In the genomic region with DNA sequence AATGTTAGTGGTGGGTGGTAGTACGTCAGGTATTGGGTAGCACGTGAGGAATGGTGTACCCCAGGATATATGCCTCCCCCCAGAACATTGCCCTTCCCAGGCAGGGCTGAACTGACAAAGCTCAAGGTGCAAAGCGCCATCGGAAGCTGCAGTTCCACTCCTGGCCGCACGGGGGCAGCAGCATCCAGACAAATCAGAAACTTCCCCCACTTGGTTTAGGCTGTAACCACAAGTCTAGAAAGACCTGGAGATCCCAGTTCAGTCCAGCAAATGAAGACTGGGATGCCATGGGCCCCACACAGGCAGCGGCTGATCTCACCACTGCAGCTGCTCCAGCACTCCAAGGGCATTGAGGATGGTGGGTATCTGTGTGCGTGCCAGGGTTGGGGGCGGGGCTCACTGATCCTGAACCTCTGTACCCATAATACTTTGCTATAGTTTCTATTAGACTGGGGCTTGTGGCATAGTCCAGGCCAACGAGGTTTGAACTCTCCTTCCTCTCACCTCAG, we compare ENCODE assay signal across 8 mouse cellular contexts. TPM values are rescaled to one million over a fixed set of nuclear protein-coding genes. Genes with fewer than 3 reads are reported as not detected.
DNase-seq lines count a peak whose midpoint lies in the region; ATAC-seq and TF ChIP-seq lines count a peak whose summit lies in the region.

No protein-coding gene starts in this region.

- WGBS in forebrain, embryonic 10.5 days: 22% methylated on average over 10 of the region's 10 CpGs
- WGBS in heart, embryonic 14.5 days: 18% methylated on average over 10 of the region's 10 CpGs
- WGBS in liver, embryonic 14.5 days (ENCODE audit: insufficient replicate concordance): 17% methylated on average over 10 of the region's 10 CpGs
- WGBS in neural tube, embryonic 13.5 days: 20% methylated on average over 10 of the region's 10 CpGs

- H3K27ac ChIP-seq in CH12.LX (ENCODE audit: insufficient read depth, low read depth): no peak overlapping the region
- peak overlapping the region; percentile 8; the same call in 1 of the 2 replicates for H3K27ac ChIP-seq in forebrain, embryonic 10.5 days
- peak overlapping the region; percentile 33 to 39; a peak in 1 of 4 replicates for H3K27ac ChIP-seq in heart, embryonic 14.5 days (replicated peaks in 1 of 2; ENCODE audit: control insufficient read depth in 1 of 2, insufficient read depth in 1 of 2, low read depth in 2 of 2, low read length in 2 of 2)
- no peak overlapping the region for H3K27ac ChIP-seq in liver, embryonic 14.5 days
- no peak overlapping the region for H3K27ac ChIP-seq in neural tube, embryonic 13.5 days (replicated peaks)

- in situ Hi-C loops in CH12.LX (cut with MboI; ENCODE audit: low pct_ligation_motif_present, low pct_unique_long_range_greater_than_20kb, low sequenced_read_pairs): no loop called here

- no peak for TF ChIP-seq POLR2A in CH12.LX (IDR thresholded peaks at IDR 0.05; ENCODE audit: low read depth, low read length)

- DNase-seq in CH12.LX (ENCODE audit: extremely low read depth): peak; percentile 58
- DNase-seq in c-Kit-negative CD71-positive TER-119-positive erythroid progenitor cells, embryonic 14.5 days (ENCODE audit: low read depth, low spot score): peak; percentile 54
- DNase-seq in forebrain, embryonic 10.5 days (ENCODE audit: extremely low spot score, low spot score): peak; percentile 78
- peak; percentile 89 for DNase-seq in kidney, postnatal 10 days
- peak in 2 of 3 experiments; percentile 33 to 35 for DNase-seq in liver, embryonic 14.5 days (ENCODE audit: low read depth in 3 of 3, low spot score in 3 of 3)
- peak; percentile 76 for DNase-seq in testis, postnatal 14 days (ENCODE audit: low spot score)

- peaks cover 7% of the 10 kb centered on the region for H3K9me3 ChIP-seq in CH12.LX (replicated peaks; ENCODE audit: low read length)
- H3K9me3 ChIP-seq in forebrain, embryonic 10.5 days: peaks cover 6% of the 10 kb centered on the region; the same call in 1 of the 2 replicates
- H3K9me3 ChIP-seq in heart, embryonic 14.5 days (ENCODE audit: control insufficient read depth, low read length): no peaks in the 10 kb centered on the region
- no peaks in the 10 kb centered on the region for H3K9me3 ChIP-seq in liver, embryonic 14.5 days (ENCODE audit: control insufficient read depth, low read length)
- H3K9me3 ChIP-seq in neural tube, embryonic 13.5 days: no peaks in the 10 kb centered on the region

- no peak overlapping the region for H3K4me3 ChIP-seq in CH12.LX (replicated peaks in 1 of 3; ENCODE audit: low read depth in 2 of 3, low read length in 2 of 3, poor library complexity in 1 of 3)
- H3K4me3 ChIP-seq in forebrain, embryonic 10.5 days: no peak overlapping the region
- no peak overlapping the region for H3K4me3 ChIP-seq in heart, embryonic 14.5 days (ENCODE audit: control insufficient read depth in 1 of 2, insufficient read depth in 1 of 2, low read depth in 1 of 2, low read length in 2 of 2)
- no peak overlapping the region for H3K4me3 ChIP-seq in liver, embryonic 14.5 days (ENCODE audit: insufficient read depth in 1 of 2, low read depth in 2 of 2, low read length in 2 of 2)
- H3K4me3 ChIP-seq in neural tube, embryonic 13.5 days: no peak overlapping the region

- no peak overlapping the region for H3K4me2 ChIP-seq in CH12.LX (ENCODE audit: insufficient read depth, low read depth, poor library complexity, severe bottlenecking)
- H3K4me2 ChIP-seq in heart, embryonic 14.5 days (ENCODE audit: low read length): no peak overlapping the region
- no peak overlapping the region for H3K4me2 ChIP-seq in liver, embryonic 14.5 days (ENCODE audit: low read depth)
- H3K4me2 ChIP-seq in neural tube, embryonic 13.5 days: no peak overlapping the region

- H3K79me2 ChIP-seq in CH12.LX (replicated peaks; ENCODE audit: control insufficient read depth, extremely low read depth, insufficient read depth, poor library complexity, severe bottlenecking): no peaks in the 10 kb centered on the region

- no peak for TF ChIP-seq EP300 in CH12.LX (IDR thresholded peaks at IDR 0.05; ENCODE audit: low read length)
- TF ChIP-seq EP300 in liver, embryonic 14.5 days (IDR thresholded peaks at IDR 0.05; ENCODE audit: low read depth): no peak

- H3K4me1 ChIP-seq in CH12.LX (ENCODE audit: control insufficient read depth in 1 of 2, insufficient read depth in 2 of 2): peaks cover 5 to 34% of the 10 kb centered on the region in 2 experiments; a peak in 2 of 4 replicates
- 0 out of 2 replicates have a peak, but pooled peaks cover 5% of the 10 kb centered on the region for H3K4me1 ChIP-seq in forebrain, embryonic 10.5 days
- H3K4me1 ChIP-seq in heart, embryonic 14.5 days (ENCODE audit: control insufficient read depth in 2 of 2, insufficient read depth in 2 of 2, low read length in 2 of 2): no peaks in the 10 kb centered on the region; a peak in 1 of 4 replicates
- no peaks in the 10 kb centered on the region for H3K4me1 ChIP-seq in liver, embryonic 14.5 days (replicated peaks; ENCODE audit: control insufficient read depth in 2 of 2, insufficient read depth in 2 of 2, low read length in 1 of 2)
- H3K4me1 ChIP-seq in neural tube, embryonic 13.5 days (replicated peaks): 0 out of 2 replicates have a peak, but pooled peaks cover 3% of the 10 kb centered on the region

- peak; percentile 82 for TF ChIP-seq RAD21 in CH12.LX (IDR thresholded peaks at IDR 0.05; ENCODE audit: low read depth, low read length)

- ATAC-seq in heart, embryonic 14.5 days (ENCODE audit: insufficient number of reproducible peaks, insufficient read depth, low FRiP score, low read depth): peak; percentile 62
- peak; percentile 31 for ATAC-seq in liver, embryonic 14.5 days (ENCODE audit: insufficient read depth)
- ATAC-seq in neural tube, embryonic 13.5 days (ENCODE audit: low read depth): peak; percentile 70; the same call in 1 of the 2 replicates

- dilution Hi-C loops in CH12.LX (cut with MboI; ENCODE audit: extremely low pct_ligation_motif_present, extremely low pct_unique_long_range_greater_than_20kb, low sequenced_read_pairs): no loop called here

- H3K9ac ChIP-seq in CH12.LX (ENCODE audit: insufficient read depth, low read depth): no peak overlapping the region
- H3K9ac ChIP-seq in heart, embryonic 14.5 days (ENCODE audit: low read length): no peak overlapping the region
- no peak overlapping the region for H3K9ac ChIP-seq in liver, embryonic 14.5 days (replicated peaks)
- peak overlapping the region; percentile 47; the same call in 1 of the 2 replicates for H3K9ac ChIP-seq in neural tube, embryonic 13.5 days

- peak; percentile 85 for TF ChIP-seq CTCF in CH12.LX (conservative IDR thresholded peaks at IDR 0.05 in 1 of 2, IDR thresholded peaks at IDR 0.05 in 1 of 2; ENCODE audit: low read depth in 2 of 2, low read length in 2 of 2)
- peak; percentile 99 for TF ChIP-seq CTCF in liver, embryonic 14.5 days (IDR thresholded peaks at IDR 0.05; ENCODE audit: low read depth)

- no peaks in the 10 kb centered on the region for H3K27me3 ChIP-seq in CH12.LX (replicated peaks)
- H3K27me3 ChIP-seq in forebrain, embryonic 10.5 days (ENCODE audit: poor library complexity, severe bottlenecking): no peaks in the 10 kb centered on the region
- no peaks in the 10 kb centered on the region for H3K27me3 ChIP-seq in heart, embryonic 14.5 days (ENCODE audit: control insufficient read depth, insufficient read depth, low read length)
- no peaks in the 10 kb centered on the region for H3K27me3 ChIP-seq in liver, embryonic 14.5 days (ENCODE audit: control insufficient read depth, insufficient read depth, low read length)
- H3K27me3 ChIP-seq in neural tube, embryonic 13.5 days: no peaks in the 10 kb centered on the region

- H3K36me3 ChIP-seq in CH12.LX (replicated peaks in 1 of 2; ENCODE audit: control insufficient read depth in 1 of 2, insufficient read depth in 1 of 2, low read length in 1 of 2): peaks cover 24 to 45% of the 10 kb centered on the region in 2 experiments
- H3K36me3 ChIP-seq in forebrain, embryonic 10.5 days (replicated peaks): peaks cover 30% of the 10 kb centered on the region
- peaks cover 42% of the 10 kb centered on the region for H3K36me3 ChIP-seq in heart, embryonic 14.5 days (ENCODE audit: control insufficient read depth, insufficient read depth, low read length)
- H3K36me3 ChIP-seq in liver, embryonic 14.5 days (replicated peaks; ENCODE audit: control insufficient read depth, insufficient read depth, low read depth): peaks cover 10% of the 10 kb centered on the region
- H3K36me3 ChIP-seq in neural tube, embryonic 13.5 days: peaks cover 32% of the 10 kb centered on the region

TF ChIP-seq in CH12.LX, 34 proteins besides CTCF, POLR2A, EP300 and RAD21 (continues in another document):
- peak; percentile 81 for TF ChIP-seq SMC3 (IDR thresholded peaks at IDR 0.05; ENCODE audit: low read depth, low read length)

RNA-seq across cellular contexts. Expression of a gene that starts 11.3 kb away (rescaled TPM):
- total RNA-seq in CH12.LX (2012; rRNA removed) (not detected in 2 replicates), CH12.LX (2014; rRNA removed) (not detected in 2 replicates)
- polyA plus RNA-seq in CH12.LX (2012; ENCODE audit: insufficient read length, low read depth): not detected in 2 replicates
- not detected in 2 replicates for polyA plus RNA-seq in forebrain, embryonic 10.5 days (2016; fragmentation: Nextera tagmentation; extraction: Ambion mirVana)
- polyA plus RNA-seq in heart, embryonic 14.5 days (2014; fragmentation: Nextera tagmentation; extraction: Ambion mirVana): not detected in 2 replicates
- polyA plus RNA-seq in liver, embryonic 14.5 days (2012; rRNA removed): not detected in 2 replicates
- not detected in 2 replicates for polyA plus RNA-seq in liver, embryonic 14.5 days (2014; fragmentation: Nextera tagmentation; extraction: Ambion mirVana)
- polyA plus RNA-seq in neural tube, embryonic 13.5 days (2015; fragmentation: Nextera tagmentation; extraction: Ambion mirVana): not detected in 2 replicates

RNA-seq across cellular contexts. Expression of a gene that starts 17.2 kb away (rescaled TPM):
- total RNA-seq in CH12.LX (2012; rRNA removed): 43.8 and 51.5 TPM in 2 replicates
- total RNA-seq in CH12.LX (2014; rRNA removed): 34.7 and 44.1 TPM in 2 replicates
- 132 and 143 TPM in 2 replicates for polyA plus RNA-seq in CH12.LX (2012; ENCODE audit: insufficient read length, low read depth)
- polyA plus RNA-seq in forebrain, embryonic 10.5 days (2016; fragmentation: Nextera tagmentation; extraction: Ambion mirVana): 39.5 and 41.5 TPM in 2 replicates
- 33.2 and 43.6 TPM in 2 replicates for polyA plus RNA-seq in heart, embryonic 14.5 days (2014; fragmentation: Nextera tagmentation; extraction: Ambion mirVana)
- polyA plus RNA-seq in liver, embryonic 14.5 days (2012; rRNA removed): 25.9 and 26.5 TPM in 2 replicates
- 23.4 and 26.2 TPM in 2 replicates for polyA plus RNA-seq in liver, embryonic 14.5 days (2014; fragmentation: Nextera tagmentation; extraction: Ambion mirVana)
- polyA plus RNA-seq in neural tube, embryonic 13.5 days (2015; fragmentation: Nextera tagmentation; extraction: Ambion mirVana): 65.7 and 67.1 TPM in 2 replicates

RNA-seq across cellular contexts. Expression of a gene that starts 31.5 kb away (rescaled TPM):
- 1.0 and 2.6 TPM in 2 replicates for total RNA-seq in CH12.LX (2012; rRNA removed)
- total RNA-seq in CH12.LX (2014; rRNA removed): 0.23 and 0.30 TPM in 2 replicates
- 0.30 and 0.43 TPM in 2 replicates for polyA plus RNA-seq in CH12.LX (2012; ENCODE audit: insufficient read length, low read depth)
- not detected in 2 replicates for polyA plus RNA-seq in forebrain, embryonic 10.5 days (2016; fragmentation: Nextera tagmentation; extraction: Ambion mirVana)
- polyA plus RNA-seq in heart, embryonic 14.5 days (2014; fragmentation: Nextera tagmentation; extraction: Ambion mirVana): not detected in 2 replicates
- polyA plus RNA-seq in liver, embryonic 14.5 days (2012; rRNA removed): not detected in 2 replicates
- polyA plus RNA-seq in liver, embryonic 14.5 days (2014; fragmentation: Nextera tagmentation; extraction: Ambion mirVana): not detected in 2 replicates
- not detected in 2 replicates for polyA plus RNA-seq in neural tube, embryonic 13.5 days (2015; fragmentation: Nextera tagmentation; extraction: Ambion mirVana)

Comparison
In these comparisons a context has a peak if more than half of its experiments do, and no peak if none do; other contexts are left out.
1. DNase-seq: peak in every context shown above with its lines; median percentile 89 in kidney, postnatal 10 days; 78 in forebrain, embryonic 10.5 days; 76 in testis, postnatal 14 days; 58 in CH12.LX; 54 in c-Kit-negative CD71-positive TER-119-positive erythroid progenitor cells, embryonic 14.5 days; 34 in liver, embryonic 14.5 days.
2. H3K27ac ChIP-seq: peak in forebrain, embryonic 10.5 days (single experiment) and heart, embryonic 14.5 days (2 of 2); none in CH12.LX (single experiment), liver, embryonic 14.5 days (single experiment) and neural tube, embryonic 13.5 days (single experiment).
3. Peak in every context shown above with its lines, with median percentiles within 50 percentile points of each other: ATAC-seq.